Mouse (Mus musculus): ENCODE results near the gene Pdzph1. TPM values are rescaled to one million over a fixed set of nuclear protein-coding genes. Genes with fewer than 3 reads are reported as not detected.
A peak's percentile ranks its signal among the peaks of the same experiment; 100 is the strongest.

The Pdzph1 gene
- polyA plus RNA-seq (2015; fragmentation: Nextera tagmentation; extraction: Ambion mirVana), result not detected in 2 replicates

DNA sequence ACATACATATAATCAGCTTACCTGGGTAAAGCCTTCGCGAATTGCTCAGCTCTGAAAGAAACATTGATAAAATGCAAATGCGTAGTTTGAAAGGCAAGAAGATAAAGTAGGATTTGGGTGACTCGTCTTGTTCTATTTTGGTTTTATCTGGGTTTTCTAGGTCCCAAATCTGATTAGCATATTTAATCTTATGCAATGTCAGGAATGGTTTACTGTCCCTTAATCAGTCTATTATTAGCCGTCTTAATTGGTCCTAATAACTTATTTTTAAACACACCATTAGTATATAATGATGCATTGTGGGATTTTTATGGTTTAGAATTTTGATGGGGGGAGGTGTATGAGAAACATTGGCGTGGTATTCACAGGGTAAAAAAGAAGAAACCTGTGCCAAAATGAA lies at the start of gene Pdzph1:
Gene Pdzph1, minus strand, starts transcription at position 101 of the 400 bp plus-strand sequence.
- no peak within 1 kb of the TSS for H3K9ac ChIP-seq (ENCODE audit: low read length)
- H3K4me1 ChIP-seq (replicated peaks; ENCODE audit: control insufficient read depth, insufficient read depth, low read length), result no peaks in the 10 kb centered on the region
- ATAC-seq (ENCODE audit: low read depth), result no peak
- no peaks in the 10 kb centered on the region for H3K9me3 ChIP-seq (ENCODE audit: control insufficient read depth, low read length)
- no peaks in the 10 kb centered on the region for H3K36me3 ChIP-seq (ENCODE audit: control insufficient read depth, insufficient read depth, low read length)
- 81% methylated on average over 6 of the region's 6 CpGs for WGBS
- no peak within 1 kb of the TSS for H3K27ac ChIP-seq (ENCODE audit: low read length)
- H3K4me2 ChIP-seq (ENCODE audit: low read depth, low read length), result no peak within 1 kb of the TSS
- no peaks in the 10 kb centered on the region for H3K27me3 ChIP-seq (ENCODE audit: control insufficient read depth, insufficient read depth, low read depth, low read length)
- no peak within 1 kb of the TSS for H3K4me3 ChIP-seq (ENCODE audit: low read length)

DNA sequence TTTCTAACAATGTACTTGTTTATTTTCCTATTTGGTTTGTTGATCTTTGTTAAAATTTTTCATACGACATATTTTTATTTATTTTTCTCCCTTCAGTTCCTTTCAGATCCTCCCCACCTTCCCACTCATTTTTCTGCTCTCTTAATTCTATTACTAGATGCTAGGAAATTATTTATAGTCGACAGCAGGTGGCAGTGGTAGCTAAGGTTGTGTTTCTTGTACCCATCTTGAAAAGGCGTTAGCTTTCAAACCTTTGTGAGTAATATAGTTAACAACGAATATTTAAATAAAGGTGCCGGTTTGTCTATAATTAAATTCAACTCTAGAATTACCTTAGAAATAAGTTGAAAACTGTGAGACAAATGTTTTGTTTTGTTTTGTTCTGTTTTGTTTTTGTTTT lies 48.6 kb upstream of the Pdzph1 start:
- Histone ChIP-seq H3K36me3 (ENCODE audit: control insufficient read depth, insufficient read depth, low read length) (no peaks in the 10 kb centered on the region), H3K4me3 (ENCODE audit: low read length) (no peak overlapping the region), H3K4me1 (replicated peaks; ENCODE audit: control insufficient read depth, insufficient read depth, low read length) (no peaks in the 10 kb centered on the region), H3K4me2 (ENCODE audit: low read depth, low read length) (no peak overlapping the region), H3K9ac (ENCODE audit: low read length) (no peak overlapping the region), H3K9me3 (ENCODE audit: control insufficient read depth, low read length) (no peaks in the 10 kb centered on the region), H3K27me3 (ENCODE audit: control insufficient read depth, insufficient read depth, low read depth, low read length) (no peaks in the 10 kb centered on the region), H3K27ac (ENCODE audit: low read length) (no peak overlapping the region)
- 47% methylated on average over 5 of the region's 5 CpGs for WGBS
- no peak for ATAC-seq (ENCODE audit: low read depth)

DNA sequence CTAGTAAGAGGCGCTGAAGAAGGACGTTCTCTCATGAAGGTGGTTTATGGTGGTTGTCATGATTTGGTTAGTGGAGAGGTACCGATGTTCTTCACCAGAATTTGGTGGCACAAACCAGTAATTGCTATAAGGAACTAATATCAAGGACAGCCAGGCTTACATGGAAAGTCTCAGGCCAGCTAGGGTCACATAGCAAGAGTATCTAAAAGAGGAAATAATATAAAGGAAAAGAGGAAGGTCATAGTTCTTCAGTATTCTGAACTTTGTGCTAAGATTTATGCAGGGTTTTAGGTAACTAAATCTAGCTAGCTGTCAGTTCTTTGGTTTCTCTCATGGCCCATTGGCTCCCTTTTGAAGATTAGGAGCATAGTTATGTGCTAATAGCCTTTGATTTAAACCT lies 42.3 kb upstream of the Pdzph1 start:
- H3K9ac ChIP-seq (ENCODE audit: low read length), result no peak overlapping the region
- H3K4me2 ChIP-seq (ENCODE audit: low read depth, low read length), result no peak overlapping the region
- no peak overlapping the region for H3K27ac ChIP-seq (ENCODE audit: low read length)
- H3K9me3 ChIP-seq (ENCODE audit: control insufficient read depth, low read length), result no peaks in the 10 kb centered on the region
- no peaks in the 10 kb centered on the region for H3K27me3 ChIP-seq (ENCODE audit: control insufficient read depth, insufficient read depth, low read depth, low read length)
- ATAC-seq (ENCODE audit: low read depth), result no peak
- no peaks in the 10 kb centered on the region for H3K36me3 ChIP-seq (ENCODE audit: control insufficient read depth, insufficient read depth, low read length)
- H3K4me3 ChIP-seq (ENCODE audit: low read length), result no peak overlapping the region
- no peaks in the 10 kb centered on the region for H3K4me1 ChIP-seq (replicated peaks; ENCODE audit: control insufficient read depth, insufficient read depth, low read length)
- WGBS, result 81% methylated on average over 3 of the region's 3 CpGs

- 81% methylated on average over 3 of the region's 3 CpGs for WGBS
- Histone ChIP-seq H3K27me3 (ENCODE audit: control insufficient read depth, insufficient read depth, low read depth, low read length) (no peaks in the 10 kb centered on the region), H3K4me1 (replicated peaks; ENCODE audit: control insufficient read depth, insufficient read depth, low read length) (no peaks in the 10 kb centered on the region), H3K36me3 (ENCODE audit: control insufficient read depth, insufficient read depth, low read length) (no peaks in the 10 kb centered on the region), H3K4me3 (ENCODE audit: low read length) (no peak overlapping the region), H3K9me3 (ENCODE audit: control insufficient read depth, low read length) (no peaks in the 10 kb centered on the region), H3K4me2 (ENCODE audit: low read depth, low read length) (no peak overlapping the region), H3K9ac (ENCODE audit: low read length) (no peak overlapping the region), H3K27ac (ENCODE audit: low read length) (no peak overlapping the region)
- no peak for ATAC-seq (ENCODE audit: low read depth)
Measured at GRCm38 (mm10) chr17:59026336-59026735, 35.2 kb upstream of the Pdzph1 start.

- Histone ChIP-seq H3K36me3 (ENCODE audit: control insufficient read depth, insufficient read depth, low read length) (no peaks in the 10 kb centered on the region), H3K27ac (ENCODE audit: low read length) (no peak overlapping the region)
- 43% methylated on average over 6 of the region's 6 CpGs for WGBS
Measured at GRCm38 (mm10) chr17:59024502-59024901, 33.3 kb upstream of the Pdzph1 start.

GRCm38 (mm10) chr17:59023971-59024370 lies 32.8 kb upstream of the Pdzph1 start:
- Histone ChIP-seq H3K27me3 (ENCODE audit: control insufficient read depth, insufficient read depth, low read depth, low read length) (no peaks in the 10 kb centered on the region), H3K4me2 (ENCODE audit: low read depth, low read length) (no peak overlapping the region), H3K4me1 (replicated peaks; ENCODE audit: control insufficient read depth, insufficient read depth, low read length) (no peaks in the 10 kb centered on the region), H3K36me3 (ENCODE audit: control insufficient read depth, insufficient read depth, low read length) (no peaks in the 10 kb centered on the region), H3K9me3 (ENCODE audit: control insufficient read depth, low read length) (no peaks in the 10 kb centered on the region), H3K27ac (ENCODE audit: low read length) (no peak overlapping the region), H3K9ac (ENCODE audit: low read length) (no peak overlapping the region), H3K4me3 (ENCODE audit: low read length) (no peak overlapping the region)
- WGBS, result 62% methylated on average over 4 of the region's 5 CpGs
- ATAC-seq (ENCODE audit: low read depth), result no peak

More at GRCm38 (mm10) chr17:59024502-59024901, 33.3 kb upstream of the Pdzph1 start:
- Histone ChIP-seq H3K9me3 (ENCODE audit: control insufficient read depth, low read length) (no peaks in the 10 kb centered on the region), H3K9ac (ENCODE audit: low read length) (no peak overlapping the region), H3K27me3 (ENCODE audit: control insufficient read depth, insufficient read depth, low read depth, low read length) (no peaks in the 10 kb centered on the region), H3K4me1 (replicated peaks; ENCODE audit: control insufficient read depth, insufficient read depth, low read length) (no peaks in the 10 kb centered on the region), H3K4me3 (ENCODE audit: low read length) (no peak overlapping the region), H3K4me2 (ENCODE audit: low read depth, low read length) (no peak overlapping the region)
- no peak for ATAC-seq (ENCODE audit: low read depth)

GRCm38 (mm10) chr17:59018666-59019065 lies 27.5 kb upstream of the Pdzph1 start:
- no peak overlapping the region for H3K9ac ChIP-seq (ENCODE audit: low read length)
- H3K27ac ChIP-seq (ENCODE audit: low read length), result no peak overlapping the region
- no peak overlapping the region for H3K4me3 ChIP-seq (ENCODE audit: low read length)
- no peak for ATAC-seq (ENCODE audit: low read depth)
- H3K27me3 ChIP-seq (ENCODE audit: control insufficient read depth, insufficient read depth, low read depth, low read length), result no peaks in the 10 kb centered on the region
- H3K4me1 ChIP-seq (replicated peaks; ENCODE audit: control insufficient read depth, insufficient read depth, low read length), result no peaks in the 10 kb centered on the region
- H3K9me3 ChIP-seq (ENCODE audit: control insufficient read depth, low read length), result no peaks in the 10 kb centered on the region
- WGBS, result 90% methylated on average over 4 of the region's 4 CpGs
- H3K4me2 ChIP-seq (ENCODE audit: low read depth, low read length), result no peak overlapping the region
- H3K36me3 ChIP-seq (ENCODE audit: control insufficient read depth, insufficient read depth, low read length), result no peaks in the 10 kb centered on the region

DNA sequence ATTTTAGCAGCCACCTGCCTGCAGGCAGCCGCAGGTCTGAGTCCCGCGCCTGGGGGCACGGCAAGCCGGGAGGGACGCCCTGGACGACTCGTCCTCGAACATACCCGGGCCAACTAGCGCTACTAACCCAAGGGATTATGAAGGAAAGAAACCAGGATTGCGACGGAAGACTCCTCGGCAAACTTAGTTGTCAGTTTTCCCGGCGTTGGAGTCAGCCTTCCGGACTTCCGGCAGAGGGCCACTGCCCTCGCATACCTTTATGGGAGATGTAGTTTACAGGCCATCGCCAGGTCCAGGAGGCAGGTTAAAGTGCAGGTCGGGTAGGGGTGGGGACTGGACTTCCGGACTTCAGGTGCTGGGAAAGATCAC lies 21.9 kb upstream of the Pdzph1 start, which contains the start of gene Nudt12:
Gene Nudt12, minus strand, starts transcription at position 282 of the 369 bp plus-strand sequence.
- peak within 1 kb of the TSS; percentile 63 for H3K4me3 ChIP-seq (ENCODE audit: low read length)
- peak; percentile 94 for ATAC-seq (ENCODE audit: low read depth)
- no peaks in the 10 kb centered on the region for H3K4me1 ChIP-seq (replicated peaks; ENCODE audit: control insufficient read depth, insufficient read depth, low read length)
- peak within 1 kb of the TSS; percentile 74 for H3K4me2 ChIP-seq (ENCODE audit: low read depth, low read length)
- WGBS, result under 1% methylated on average over 22 of the region's 22 CpGs
- no peaks in the 10 kb centered on the region for H3K27me3 ChIP-seq (ENCODE audit: control insufficient read depth, insufficient read depth, low read depth, low read length)
- H3K9ac ChIP-seq (ENCODE audit: low read length), result peak within 1 kb of the TSS; percentile 65
- no peaks in the 10 kb centered on the region for H3K9me3 ChIP-seq (ENCODE audit: control insufficient read depth, low read length)
- no peaks in the 10 kb centered on the region for H3K36me3 ChIP-seq (ENCODE audit: control insufficient read depth, insufficient read depth, low read length)
- no peak within 1 kb of the TSS for H3K27ac ChIP-seq (ENCODE audit: low read length)

DNA sequence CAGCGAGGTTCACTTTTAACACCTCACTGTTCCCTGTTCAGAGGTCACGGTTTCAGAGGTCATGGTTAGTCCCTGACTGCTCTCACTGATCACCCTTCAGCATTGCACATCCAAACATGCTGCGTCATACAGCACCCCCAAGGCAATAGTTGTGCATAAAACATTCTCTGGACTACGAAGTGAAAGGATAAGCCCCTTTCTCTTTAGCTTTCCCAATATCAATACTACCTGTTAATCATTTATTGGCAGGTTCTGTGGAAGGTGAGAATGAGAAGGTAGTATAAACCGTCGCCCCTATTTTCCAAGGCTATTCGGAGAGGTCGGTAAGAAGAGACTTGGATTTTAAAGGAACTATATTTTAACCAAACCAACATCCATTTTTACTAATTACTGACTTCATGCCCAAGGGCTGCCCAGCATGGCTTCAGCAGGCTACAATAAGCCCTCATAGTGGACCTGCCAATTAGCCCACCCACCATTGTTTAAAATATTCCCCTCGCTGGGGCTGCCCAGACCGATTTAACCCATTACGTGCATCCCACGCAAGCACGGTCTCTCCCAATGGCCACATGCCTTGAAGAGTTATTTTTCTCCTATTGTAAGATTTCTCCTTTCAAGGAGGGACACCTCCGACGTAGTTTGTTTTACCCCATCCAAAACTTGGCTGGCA lies 21.4 kb upstream of the Pdzph1 start:
- H3K4me2 ChIP-seq (ENCODE audit: low read depth, low read length), result peak overlapping the region; percentile 74
- peak; percentile 77 for ATAC-seq (ENCODE audit: low read depth)
- WGBS, result 7% methylated on average over 15 of the region's 15 CpGs
- no peaks in the 10 kb centered on the region for H3K27me3 ChIP-seq (ENCODE audit: control insufficient read depth, insufficient read depth, low read depth, low read length)
- H3K4me1 ChIP-seq (replicated peaks; ENCODE audit: control insufficient read depth, insufficient read depth, low read length), result no peaks in the 10 kb centered on the region
- H3K9me3 ChIP-seq (ENCODE audit: control insufficient read depth, low read length), result no peaks in the 10 kb centered on the region
- no peak overlapping the region for H3K27ac ChIP-seq (ENCODE audit: low read length)
- peak overlapping the region; percentile 65 for H3K9ac ChIP-seq (ENCODE audit: low read length)
- H3K4me3 ChIP-seq (ENCODE audit: low read length), result peak overlapping the region; percentile 63
- H3K36me3 ChIP-seq (ENCODE audit: control insufficient read depth, insufficient read depth, low read length), result no peaks in the 10 kb centered on the region
